Mouse (Mus musculus): ENCODE measurements around the gene Rab44. TPM values are rescaled to one million over a fixed set of nuclear protein-coding genes. Genes with fewer than 3 reads are reported as not detected.

Rab44 gene
- polyA plus RNA-seq, 1 experiment from 2014 or later: not detected

GRCm38 (mm10) chr17:29077786-29078509 lies 36.0 kb upstream of the Rab44 start:
- Histone ChIP-seq H3K4me3 (replicated peaks) (peak overlapping the region; percentile 12; the same call in 1 of the 2 replicates), H3K9ac (replicated peaks) (0 out of 2 replicates have a peak overlapping the region, but pooled peaks have one; percentile 32)

GRCm38 (mm10) chr17:29078519-29079383 lies 35.2 kb upstream of the Rab44 start:
- Histone ChIP-seq H3K36me3 (no peaks in the 10 kb centered on the region), H3K9ac (replicated peaks) (0 out of 2 replicates have a peak overlapping the region, but pooled peaks have one; percentile 32), H3K4me3 (replicated peaks) (peak overlapping the region; percentile 12; the same call in 1 of the 2 replicates), H3K27me3 (peaks cover 34% of the 10 kb centered on the region), H3K4me2 (replicated peaks) (peak overlapping the region; percentile 37), H3K9me3 (no peaks in the 10 kb centered on the region), H3K27ac (0 out of 2 replicates have a peak overlapping the region, but pooled peaks have one; percentile 30), H3K4me1 (replicated peaks) (peaks cover 31% of the 10 kb centered on the region)
- ATAC-seq: 0 out of 2 replicates have a peak, but pooled peaks have one; percentile 34
- 4% methylated on average over 25 of the region's 25 CpGs for WGBS

More at GRCm38 (mm10) chr17:29077786-29078509, 36.0 kb upstream of the Rab44 start:
- Histone ChIP-seq H3K27me3 (peaks cover 34% of the 10 kb centered on the region), H3K4me2 (replicated peaks) (peak overlapping the region; percentile 37), H3K27ac (no peak overlapping the region), H3K9me3 (no peaks in the 10 kb centered on the region), H3K4me1 (replicated peaks) (peaks cover 35% of the 10 kb centered on the region), H3K36me3 (no peaks in the 10 kb centered on the region)
- WGBS: 21% methylated on average over 14 of the region's 14 CpGs
- 0 out of 2 replicates have a peak, but pooled peaks have one; percentile 63 for ATAC-seq

- Histone ChIP-seq H3K4me3 (replicated peaks) (no peak overlapping the region; the same call in 1 of the 2 replicates), H3K27ac (no peak overlapping the region)
- peak; percentile 22; the same call in 1 of the 2 replicates for ATAC-seq
Observed at GRCm38 (mm10) chr17:29080758-29081617, 33.0 kb upstream of the Rab44 start.

GRCm38 (mm10) chr17:29081618-29082381 lies 32.1 kb upstream of the Rab44 start:
- peak overlapping the region; percentile 4; the same call in 1 of the 2 replicates for H3K4me3 ChIP-seq (replicated peaks)
- H3K27ac ChIP-seq: 0 out of 2 replicates have a peak overlapping the region, but pooled peaks have one; percentile 26
- H3K27me3 ChIP-seq: peaks cover 34% of the 10 kb centered on the region
- H3K4me2 ChIP-seq (replicated peaks): peak overlapping the region; percentile 29
- peak overlapping the region; percentile 15; the same call in 1 of the 2 replicates for H3K9ac ChIP-seq (replicated peaks)
- no peak for ATAC-seq
- no peaks in the 10 kb centered on the region for H3K9me3 ChIP-seq
- WGBS: 4% methylated on average over 21 of the region's 21 CpGs
- H3K36me3 ChIP-seq: no peaks in the 10 kb centered on the region
- peaks cover 31% of the 10 kb centered on the region for H3K4me1 ChIP-seq (replicated peaks)

More at GRCm38 (mm10) chr17:29080758-29081617, 33.0 kb upstream of the Rab44 start:
- Histone ChIP-seq H3K9ac (replicated peaks) (peak overlapping the region; percentile 15; the same call in 1 of the 2 replicates), H3K36me3 (no peaks in the 10 kb centered on the region), H3K9me3 (no peaks in the 10 kb centered on the region), H3K4me2 (replicated peaks) (peak overlapping the region; percentile 29), H3K4me1 (replicated peaks) (peaks cover 31% of the 10 kb centered on the region), H3K27me3 (peaks cover 34% of the 10 kb centered on the region)
- 3% methylated on average over 23 of the region's 23 CpGs for WGBS

GRCm38 (mm10) chr17:29083586-29083985 lies 30.4 kb upstream of the Rab44 start:
- H3K9me3 ChIP-seq: no peaks in the 10 kb centered on the region
- WGBS: 92% methylated on average over 8 of the region's 8 CpGs
- peaks cover 22% of the 10 kb centered on the region for H3K4me1 ChIP-seq (replicated peaks)
- H3K27me3 ChIP-seq: peaks cover 34% of the 10 kb centered on the region
- ATAC-seq: no peak
- no peaks in the 10 kb centered on the region for H3K36me3 ChIP-seq
- no peak overlapping the region for H3K9ac ChIP-seq (replicated peaks)
- H3K4me2 ChIP-seq (replicated peaks): no peak overlapping the region
- no peak overlapping the region for H3K27ac ChIP-seq
- H3K4me3 ChIP-seq (replicated peaks): no peak overlapping the region

- H3K36me3 ChIP-seq: no peaks in the 10 kb centered on the region
- H3K4me2 ChIP-seq (replicated peaks): no peak overlapping the region
- H3K4me1 ChIP-seq (replicated peaks): peaks cover 16% of the 10 kb centered on the region
- no peak overlapping the region for H3K9ac ChIP-seq (replicated peaks)
- H3K9me3 ChIP-seq: no peaks in the 10 kb centered on the region
- no peak for ATAC-seq
- 91% methylated on average over 7 of the region's 7 CpGs for WGBS
- H3K27ac ChIP-seq: no peak overlapping the region
- peaks cover 25% of the 10 kb centered on the region for H3K27me3 ChIP-seq
- no peak overlapping the region for H3K4me3 ChIP-seq (replicated peaks)
Observed at GRCm38 (mm10) chr17:29084656-29085055, 29.3 kb upstream of the Rab44 start.

GRCm38 (mm10) chr17:29085266-29085665 lies 28.7 kb upstream of the Rab44 start:
- WGBS: 83% methylated on average over 10 of the region's 10 CpGs
- Histone ChIP-seq H3K4me3 (replicated peaks) (no peak overlapping the region), H3K4me2 (replicated peaks) (no peak overlapping the region)

GRCm38 (mm10) chr17:29086916-29087315 lies 27.0 kb upstream of the Rab44 start:
- H3K9me3 ChIP-seq: no peaks in the 10 kb centered on the region
- H3K27ac ChIP-seq: no peak overlapping the region
- no peak overlapping the region for H3K9ac ChIP-seq (replicated peaks)
- 75% methylated on average over 4 of the region's 4 CpGs for WGBS
- no peaks in the 10 kb centered on the region for H3K36me3 ChIP-seq
- no peak overlapping the region for H3K4me2 ChIP-seq (replicated peaks)
- H3K4me1 ChIP-seq (replicated peaks): peaks cover 3% of the 10 kb centered on the region
- H3K27me3 ChIP-seq: peaks cover 14% of the 10 kb centered on the region; the same call in 1 of the 2 replicates
- ATAC-seq: no peak
- no peak overlapping the region for H3K4me3 ChIP-seq (replicated peaks)

More at GRCm38 (mm10) chr17:29085266-29085665, 28.7 kb upstream of the Rab44 start:
- H3K4me1 ChIP-seq (replicated peaks): peaks cover 16% of the 10 kb centered on the region
- H3K9ac ChIP-seq (replicated peaks): no peak overlapping the region
- no peaks in the 10 kb centered on the region for H3K9me3 ChIP-seq
- peaks cover 21% of the 10 kb centered on the region for H3K27me3 ChIP-seq
- no peak overlapping the region for H3K27ac ChIP-seq
- ATAC-seq: no peak
- no peaks in the 10 kb centered on the region for H3K36me3 ChIP-seq

- Histone ChIP-seq H3K4me2 (replicated peaks) (no peak within 1 kb of the TSS), H3K9ac (replicated peaks) (no peak within 1 kb of the TSS), H3K9me3 (no peaks in the 10 kb centered on the region), H3K36me3 (no peaks in the 10 kb centered on the region), H3K4me3 (replicated peaks) (no peak within 1 kb of the TSS), H3K27me3 (peaks cover 32% of the 10 kb centered on the region), H3K4me1 (replicated peaks) (peaks cover 23% of the 10 kb centered on the region), H3K27ac (no peak within 1 kb of the TSS)
- 83% methylated on average over 3 of the region's 3 CpGs for WGBS
- no peak for ATAC-seq
Observed at GRCm38 (mm10) chr17:29090776-29091175, 23.2 kb upstream of the Rab44 start, which contains the start of gene Cdkn1a. Cdkn1a (plus strand) TSS chr17:29090976.

GRCm38 (mm10) chr17:29091348-29091944 lies 22.5 kb upstream of the Rab44 start:
- ATAC-seq: no peak
- H3K36me3 ChIP-seq: no peaks in the 10 kb centered on the region
- WGBS: 46% methylated on average over 6 of the region's 6 CpGs
- H3K4me3 ChIP-seq (replicated peaks): no peak overlapping the region
- peaks cover 23% of the 10 kb centered on the region for H3K4me1 ChIP-seq (replicated peaks)
- no peak overlapping the region for H3K27ac ChIP-seq
- no peaks in the 10 kb centered on the region for H3K9me3 ChIP-seq
- H3K9ac ChIP-seq (replicated peaks): no peak overlapping the region
- no peak overlapping the region for H3K4me2 ChIP-seq (replicated peaks)
- H3K27me3 ChIP-seq: peaks cover 36% of the 10 kb centered on the region

Data from midbrain, embryonic 13.5 days (tissue).